In the genomic region with DNA sequence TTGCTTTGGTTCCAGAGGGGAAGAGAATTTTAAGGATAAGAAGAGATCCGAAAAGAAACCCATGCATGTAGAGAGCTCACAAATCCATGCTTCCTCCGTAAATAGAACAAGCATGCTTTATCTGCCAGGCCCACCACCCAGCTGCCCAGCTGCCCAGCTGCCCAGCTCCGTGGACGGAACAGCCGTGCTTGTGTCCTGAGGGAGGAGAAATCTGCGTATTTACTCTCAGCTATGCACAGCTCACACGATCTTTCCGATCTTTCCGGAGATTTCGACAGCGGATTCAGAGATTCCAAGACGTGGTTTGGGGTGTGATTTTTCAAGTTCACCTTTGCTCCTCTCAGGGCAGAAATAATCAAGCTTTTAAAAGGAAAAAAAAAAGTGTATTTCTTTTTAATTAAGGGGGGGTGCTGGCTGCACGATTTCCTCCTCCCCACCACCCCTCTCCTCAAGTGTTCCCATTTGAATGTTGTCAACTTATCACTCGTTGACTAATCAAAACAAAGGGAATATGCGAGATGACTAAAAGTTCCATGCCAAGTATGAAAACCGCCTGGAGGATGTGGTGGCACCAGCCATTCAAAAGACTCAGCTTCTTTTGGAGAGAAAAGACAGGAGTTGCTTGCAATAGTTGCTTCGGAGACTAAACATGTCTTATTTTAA, we compare ENCODE assay signal across 8 mouse cellular contexts.
DNase-seq lines count a peak whose midpoint lies in the region; ATAC-seq and TF ChIP-seq lines count a peak whose summit lies in the region.

No protein-coding gene starts in this region.

- no peak overlapping the region; the same call in 1 of the 2 replicates for H3K27ac ChIP-seq in heart, embryonic 16.5 days (ENCODE audit: low read length)
- no peak overlapping the region for H3K27ac ChIP-seq in heart, postnatal 0 days (ENCODE audit: low read depth)
- no peak overlapping the region for H3K27ac ChIP-seq in midbrain, embryonic 10.5 days (replicated peaks)

- no peak for DNase-seq in heart, postnatal 14 days
- peak; percentile 27 for DNase-seq in brain, adult 2 months (ENCODE audit: low read depth, low spot score)
- DNase-seq in heart, postnatal 0 days (ENCODE audit: low spot score) = peak; percentile 14
- no peak for DNase-seq in midbrain, embryonic 10.5 days (ENCODE audit: low spot score)
- DNase-seq in adrenal gland, adult 18-20 months (ENCODE audit: low spot score in 2 of 2) = no peak

- 31% methylated on average over 17 of the region's 17 CpGs for WGBS in heart, embryonic 16.5 days
- 38% methylated on average over 17 of the region's 17 CpGs for WGBS in heart, postnatal 0 days
- 64% methylated on average over 17 of the region's 17 CpGs for WGBS in midbrain, embryonic 10.5 days

- TF ChIP-seq EP300 in heart, postnatal 0 days (IDR thresholded peaks at IDR 0.05; ENCODE audit: low read depth) = no peak

- H3K4me2 ChIP-seq in heart, embryonic 16.5 days (ENCODE audit: low read depth, low read length) = peak overlapping the region; percentile 62
- peak overlapping the region; percentile 48 for H3K4me2 ChIP-seq in heart, postnatal 0 days (ENCODE audit: low read depth, low read length)

- intact Hi-C loops in heart, postnatal 14 days (cut with DNase I) = no loop called here

- no peaks in the 10 kb centered on the region for H3K36me3 ChIP-seq in heart, embryonic 16.5 days (ENCODE audit: control insufficient read depth, insufficient read depth)
- no peaks in the 10 kb centered on the region for H3K36me3 ChIP-seq in heart, postnatal 0 days (replicated peaks; ENCODE audit: control insufficient read depth, insufficient read depth, low read length)
- H3K36me3 ChIP-seq in midbrain, embryonic 10.5 days = no peaks in the 10 kb centered on the region

- H3K9ac ChIP-seq in heart, embryonic 16.5 days (ENCODE audit: low read length) = peak overlapping the region; percentile 28
- H3K9ac ChIP-seq in heart, postnatal 0 days (replicated peaks; ENCODE audit: low read depth, low read length) = no peak overlapping the region

- no peaks in the 10 kb centered on the region for H3K9me3 ChIP-seq in heart, embryonic 16.5 days (replicated peaks; ENCODE audit: control insufficient read depth, low read length)
- H3K9me3 ChIP-seq in heart, postnatal 0 days (replicated peaks; ENCODE audit: control insufficient read depth, low read length) = no peaks in the 10 kb centered on the region
- no peaks in the 10 kb centered on the region for H3K9me3 ChIP-seq in midbrain, embryonic 10.5 days (replicated peaks)

- ATAC-seq in heart, embryonic 16.5 days (replicated peaks; ENCODE audit: extremely low read depth, insufficient read depth, low FRiP score) = no peak
- no peak for ATAC-seq in heart, postnatal 0 days (ENCODE audit: insufficient read depth, low read depth)
- ATAC-seq in inflammation-experienced regulatory T-cells, adult 6 months = no peak
- ATAC-seq in granulocyte monocyte progenitor cell, adult 5-6 weeks (replicated peaks; ENCODE audit: poor library complexity, severe bottlenecking) = no peak

- peak overlapping the region; percentile 39 for H3K4me3 ChIP-seq in heart, embryonic 16.5 days (ENCODE audit: low read length)
- H3K4me3 ChIP-seq in heart, postnatal 0 days (ENCODE audit: low read depth, low read length) = peak overlapping the region; percentile 22
- H3K4me3 ChIP-seq in midbrain, embryonic 10.5 days = peak overlapping the region; percentile 11; the same call in 1 of the 2 replicates

- H3K27me3 ChIP-seq in heart, embryonic 16.5 days (ENCODE audit: control insufficient read depth, insufficient read depth, low read length) = no peaks in the 10 kb centered on the region
- H3K27me3 ChIP-seq in heart, postnatal 0 days (ENCODE audit: control insufficient read depth, insufficient read depth, low read length) = no peaks in the 10 kb centered on the region
- H3K27me3 ChIP-seq in midbrain, embryonic 10.5 days (ENCODE audit: low read depth, poor library complexity, severe bottlenecking) = no peaks in the 10 kb centered on the region

- TF ChIP-seq CTCF in heart, postnatal 0 days (IDR thresholded peaks at IDR 0.05; ENCODE audit: low read depth) = no peak

- H3K4me1 ChIP-seq in heart, embryonic 16.5 days (ENCODE audit: control insufficient read depth, insufficient read depth, low read length) = no peaks in the 10 kb centered on the region; the same call in 1 of the 2 replicates
- H3K4me1 ChIP-seq in heart, postnatal 0 days (ENCODE audit: control insufficient read depth, insufficient read depth) = no peaks in the 10 kb centered on the region
- H3K4me1 ChIP-seq in midbrain, embryonic 10.5 days = peaks cover 16% of the 10 kb centered on the region

Comparison
In these comparisons a context has a peak if more than half of its experiments do, and no peak if none do; other contexts are left out.
1. DNase-seq: peak in brain, adult 2 months (single experiment) and heart, postnatal 0 days (single experiment); none in heart, postnatal 14 days (0 of 2), midbrain, embryonic 10.5 days (single experiment) and adrenal gland, adult 18-20 months (0 of 2).
2. Peak in every context shown above with its lines, with median percentiles within 50 percentile points of each other: H3K4me3 ChIP-seq.